Mouse (Mus musculus) olfactory bulb, adult 2 months (tissue): ENCODE measurements around the gene Ly6g6e. TPM values are rescaled to one million over a fixed set of nuclear protein-coding genes. Genes with fewer than 3 reads are reported as not detected.

Experiments
- H3K27ac ChIP-seq: fragments of 200-500 bp; 2 replicates; pipeline ENCODE4 v1.5.1; 2012; ENCODE audit warnings: low read depth, low read length; ENCODE audit not compliant: insufficient read depth
- H3K4me1 ChIP-seq: fragments of 200-500 bp; 2 replicates; pipeline ENCODE4 v1.6.1; 2012; ENCODE audit warnings: low read length; ENCODE audit not compliant: control insufficient read depth, insufficient read depth
- H3K4me3 ChIP-seq: fragments of 200-500 bp; 2 replicates; pipeline ENCODE4 v1.5.1; 2012; ENCODE audit warnings: mild to moderate bottlenecking, low read depth, low read length, moderate library complexity; ENCODE audit not compliant: insufficient read depth
- CTCF ChIP-seq: fragments of 200-500 bp; IDR thresholded peaks from 2 replicates; pipeline ENCODE4 v1.5.1; 2012; ENCODE audit warnings: low read depth, mild to moderate bottlenecking, low read length, moderate library complexity; ENCODE audit not compliant: insufficient read depth
- POLR2A ChIP-seq: fragments of 200-500 bp; IDR thresholded peaks from 2 replicates; pipeline ENCODE4 v1.6.1; 2012; ENCODE audit warnings: mild to moderate bottlenecking, low read depth, low read length, moderate library complexity; ENCODE audit not compliant: insufficient read depth
- WGBS: fragments of 180-500 bp; shearing (Covaris S2); methylation state at CpG from one replicate; pipeline ENCODE4 v1.1.7; 2018; 5-methylcytosine and 5-hydroxymethylcytosine counted together
- polyA plus RNA-seq: library from polyadenylated mRNA; stranded (reverse); fragments of >200 nt; gene quantifications from 2 replicates; pipeline ENCODE4 v1.2.4, GENCODE M21; 2012; ENCODE audit warnings: low replicate concordance; ENCODE audit not compliant: missing spikeins, insufficient read depth, insufficient read length

Gene Ly6g6e
- polyA plus RNA-seq, 1 experiment, result not detected

GRCm38 (mm10) chr17:35048149-35048931 lies 28.4 kb upstream of the Ly6g6e start:
- 51% methylated on average over 11 of the region's 11 CpGs for WGBS
- Histone ChIP-seq H3K27ac (no peak overlapping the region), H3K4me1 (peaks cover 33% of the 10 kb centered on the region), H3K4me3 (no peak overlapping the region)
- TF ChIP-seq POLR2A (no peak), CTCF (no peak)

- H3K27ac ChIP-seq, result no peak overlapping the region
- no peak for TF ChIP-seq POLR2A
- TF ChIP-seq CTCF, result no peak
- peaks cover 33% of the 10 kb centered on the region for H3K4me1 ChIP-seq
- H3K4me3 ChIP-seq, result no peak overlapping the region
- 84% methylated on average over 5 of the region's 5 CpGs for WGBS
Measured at GRCm38 (mm10) chr17:35048932-35049440, 27.7 kb upstream of the Ly6g6e start.

DNA sequence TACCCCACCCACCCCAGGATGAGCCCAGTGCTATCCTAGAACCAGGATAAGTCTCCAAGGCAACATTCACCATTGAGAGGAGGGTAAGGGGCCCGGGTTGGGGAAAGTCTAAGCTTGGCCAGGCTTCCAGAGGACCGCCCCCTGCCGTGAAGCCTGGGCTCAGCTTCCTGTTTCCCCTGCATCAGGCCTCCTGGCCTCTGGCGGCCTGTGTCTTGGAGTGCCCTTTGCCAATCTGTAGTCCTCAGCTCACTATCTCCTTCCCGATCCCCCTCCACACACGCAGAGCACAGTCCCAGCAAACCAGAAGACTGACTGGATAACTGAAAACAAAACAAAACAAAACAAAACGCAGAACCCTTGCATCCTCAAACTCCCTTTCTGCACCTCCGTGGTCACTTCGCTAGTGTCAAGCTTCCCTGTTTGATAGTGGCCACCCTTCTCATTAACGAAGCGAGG lies 27.1 kb upstream of the Ly6g6e start, which contains the start of gene Clic1:
Gene Clic1 (plus strand): TSS at position 406 of the 456 bp plus-strand sequence.
- H3K4me1 ChIP-seq, result peaks cover 33% of the 10 kb centered on the region
- no peak for TF ChIP-seq CTCF
- no peak for TF ChIP-seq POLR2A
- WGBS, result 22% methylated on average over 11 of the region's 11 CpGs
- peak within 1 kb of the TSS; percentile 47 for H3K4me3 ChIP-seq
- peak within 1 kb of the TSS; percentile 47; the same call in 1 of the 2 replicates for H3K27ac ChIP-seq

DNA sequence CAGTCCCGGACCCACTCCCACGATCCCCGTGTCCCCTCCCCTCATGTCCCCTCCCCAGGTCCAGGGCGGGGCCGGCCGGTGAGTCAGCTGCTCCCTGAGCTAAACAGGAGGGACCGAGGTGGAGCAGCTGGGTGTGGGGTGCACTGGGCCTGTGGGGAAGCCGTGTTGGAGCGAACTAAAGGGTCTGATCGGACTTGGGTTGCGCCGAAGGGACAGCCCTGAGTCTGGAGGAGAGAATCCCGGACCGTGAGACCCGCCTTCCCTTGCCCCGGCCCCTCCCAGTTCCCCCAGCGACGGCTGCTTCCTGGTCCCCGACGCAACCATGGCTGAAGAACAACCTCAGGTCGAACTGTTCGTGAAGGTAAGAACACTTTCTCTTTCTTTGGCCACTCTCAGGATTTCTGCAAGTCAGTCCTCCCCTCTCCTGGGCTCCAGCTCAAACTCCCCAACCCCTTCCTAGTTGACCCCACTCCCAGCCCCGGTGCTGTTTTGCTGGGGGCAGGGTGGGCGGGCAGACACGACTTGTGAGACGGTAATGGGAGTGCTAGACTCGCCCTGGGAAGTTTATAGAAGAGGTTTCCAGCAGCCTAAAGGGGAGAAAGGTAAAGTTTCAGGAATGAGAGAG lies 26.5 kb upstream of the Ly6g6e start:
- Histone ChIP-seq H3K4me3 (peak overlapping the region; percentile 47), H3K4me1 (peaks cover 33% of the 10 kb centered on the region), H3K27ac (peak overlapping the region; percentile 47; the same call in 1 of the 2 replicates)
- 12% methylated on average over 27 of the region's 27 CpGs for WGBS
- TF ChIP-seq POLR2A, result no peak
- no peak for TF ChIP-seq CTCF

DNA sequence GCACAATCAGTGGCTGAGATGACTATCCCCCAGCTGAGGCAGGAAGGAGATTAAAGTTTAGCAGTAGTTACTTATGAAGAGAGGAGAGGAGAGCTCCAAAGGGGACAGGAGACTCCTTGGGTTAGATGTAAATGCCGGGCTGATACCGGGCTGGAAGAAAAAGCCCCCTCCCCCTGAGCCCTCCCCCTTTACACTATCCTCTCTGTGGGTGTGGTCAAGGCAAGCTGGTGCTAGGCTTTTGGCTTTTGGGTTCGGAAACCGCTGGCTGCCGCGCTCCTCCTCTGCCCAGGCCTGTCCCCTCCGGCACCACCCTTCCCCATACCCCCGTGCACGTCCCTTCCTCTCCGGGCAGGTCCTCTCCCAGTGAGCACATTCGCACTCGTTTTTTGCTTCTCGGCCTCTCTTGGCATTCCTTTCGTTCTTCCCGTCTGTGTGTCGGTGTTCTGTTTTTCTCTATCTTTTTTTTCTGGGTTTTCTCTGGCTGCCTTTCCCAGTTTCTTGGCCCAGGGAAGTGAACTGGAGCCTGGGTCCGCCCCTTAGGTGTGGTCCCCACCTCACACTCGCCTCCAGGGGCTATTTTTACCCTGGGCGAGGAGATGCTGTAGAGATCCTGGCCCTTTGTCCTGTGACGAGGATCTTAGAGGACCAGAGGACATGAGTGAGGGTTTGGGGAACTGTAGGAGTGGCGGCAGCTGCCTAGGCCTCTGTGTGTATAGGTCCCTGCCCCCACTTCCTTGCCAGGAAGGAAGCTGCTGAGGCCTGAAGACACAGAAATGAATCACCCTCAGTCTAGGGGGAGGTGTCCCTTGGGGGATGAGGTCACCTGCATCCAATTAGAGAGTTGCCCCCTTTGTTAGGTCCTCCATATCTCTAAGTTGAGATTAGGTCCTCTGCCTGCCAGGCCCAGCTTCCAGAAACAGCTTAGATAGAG lies 25.3 kb upstream of the Ly6g6e start:
- H3K4me1 ChIP-seq, result peaks cover 27% of the 10 kb centered on the region
- TF ChIP-seq POLR2A (no peak), CTCF (no peak)
- 25% methylated on average over 21 of the region's 21 CpGs for WGBS
- H3K27ac ChIP-seq, result peak overlapping the region; percentile 41
- H3K4me3 ChIP-seq, result peak overlapping the region; percentile 47

DNA sequence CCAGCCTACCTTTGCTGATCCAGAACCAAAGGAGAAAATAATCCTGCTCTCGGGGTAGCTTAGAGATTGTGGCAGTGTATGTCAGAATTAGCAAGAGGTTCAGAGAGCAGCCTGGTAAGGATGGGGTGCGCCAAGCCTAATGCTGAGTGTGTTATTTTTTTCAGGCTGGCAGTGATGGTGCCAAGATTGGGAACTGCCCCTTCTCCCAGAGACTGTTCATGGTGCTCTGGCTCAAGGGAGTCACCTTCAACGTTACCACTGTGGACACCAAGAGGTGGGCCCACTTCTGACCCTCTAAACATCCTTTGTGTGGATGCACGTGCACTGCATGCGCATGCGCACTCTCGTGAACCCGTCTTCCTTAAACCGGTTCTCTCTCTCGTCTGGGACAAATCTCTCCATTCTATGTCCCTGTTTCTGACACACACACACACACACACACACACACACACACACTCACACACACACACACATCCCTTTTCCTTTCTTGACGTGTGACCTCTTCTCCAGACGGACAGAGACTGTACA lies 24.4 kb upstream of the Ly6g6e start:
- TF ChIP-seq POLR2A, result no peak
- WGBS, result 79% methylated on average over 12 of the region's 12 CpGs
- Histone ChIP-seq H3K4me1 (peaks cover 24% of the 10 kb centered on the region), H3K27ac (0 out of 2 replicates have a peak overlapping the region, but pooled peaks have one; percentile 41), H3K4me3 (no peak overlapping the region)

DNA sequence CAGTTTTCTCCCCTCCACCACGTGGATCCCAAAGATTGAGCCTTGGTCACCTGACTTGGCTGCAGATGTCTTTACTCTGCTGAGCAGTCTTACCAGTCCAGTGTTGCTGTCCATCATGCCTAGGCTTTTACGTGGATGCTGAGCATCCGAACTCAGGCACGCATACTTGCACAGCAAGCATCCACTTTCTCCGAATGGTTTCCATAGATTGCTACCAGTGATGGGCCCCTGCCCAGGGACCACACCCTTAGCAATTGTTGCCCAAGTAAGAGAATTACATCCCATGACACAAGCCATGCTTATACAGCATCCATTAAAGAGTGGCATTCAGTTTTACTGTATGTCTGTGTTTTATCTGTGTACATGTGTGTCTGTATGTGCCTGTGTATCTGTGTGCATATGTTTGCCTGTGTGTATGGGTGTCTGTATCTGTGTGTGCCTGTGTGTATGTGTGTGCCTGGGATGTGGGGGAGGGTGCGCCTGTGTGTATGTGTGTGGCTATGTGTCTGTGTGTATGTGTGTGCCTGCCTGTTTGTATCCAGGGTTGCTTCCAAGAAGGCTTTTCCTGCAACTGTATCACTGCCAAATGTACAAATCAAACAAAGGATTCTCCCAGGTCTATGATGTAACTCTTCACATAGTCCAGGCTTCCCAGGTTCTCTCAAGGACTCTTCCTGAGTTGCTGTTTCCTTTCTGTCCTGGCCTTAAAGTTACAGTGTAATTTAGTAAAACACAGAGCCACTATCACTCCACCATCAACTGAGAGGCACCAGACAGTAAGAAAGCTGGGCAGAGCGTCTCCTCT lies 20.8 kb upstream of the Ly6g6e start:
- TF ChIP-seq CTCF (no peak), POLR2A (no peak)
- 94% methylated on average over 7 of the region's 7 CpGs for WGBS
- Histone ChIP-seq H3K4me3 (no peak overlapping the region), H3K4me1 (peaks cover 20% of the 10 kb centered on the region), H3K27ac (no peak overlapping the region)
